Mouse (Mus musculus) MEL (cell line): ENCODE results near the gene Bicral.

Experiments
- CTCF ChIP-seq, 3 experiments: IDR thresholded peaks in 2 of 3; conservative IDR thresholded peaks in 1 of 3; 2 replicates each; pipeline ENCODE4 v1.5.1; 2011 to 2012; ENCODE audit warnings: low read length in 3 of 3, low read depth in 2 of 3, mild to moderate bottlenecking in 2 of 3, improper control_type of control experiment in 1 of 3, inconsistent platforms in 1 of 3, mixed read lengths in 1 of 3, moderate library complexity in 1 of 3; ENCODE audit not compliant: control insufficient read depth in 1 of 3, insufficient read depth in 1 of 3, poor library complexity in 1 of 3, severe bottlenecking in 1 of 3
- EP300 ChIP-seq, 2 experiments: IDR thresholded peaks; 2 replicates each; pipeline ENCODE4 v1.6.1; 2011; ENCODE audit warnings: improper control_type of control experiment in 2 of 2, low read length in 2 of 2, low read depth in 1 of 2, mild to moderate bottlenecking in 1 of 2
- HCFC1 ChIP-seq: IDR thresholded peaks from 2 replicates; pipeline ENCODE4 v1.6.1; 2012; ENCODE audit warnings: low read depth, mild to moderate bottlenecking, inconsistent platforms, low read length, improper control_type of control experiment, moderate library complexity
- MAX ChIP-seq: IDR thresholded peaks from 2 replicates; pipeline ENCODE4 v1.6.1; 2011; ENCODE audit warnings: low read length, improper control_type of control experiment
- TCF12 ChIP-seq: IDR thresholded peaks from 2 replicates; pipeline ENCODE4 v1.6.1; 2014; ENCODE audit warnings: low read depth, mild to moderate bottlenecking, inconsistent platforms, low read length, improper control_type of control experiment, moderate library complexity

GRCm38 (mm10) chr17:46832101-46832980 is 25.9 kb downstream of the Bicral start:
- TF ChIP-seq HCFC1 (no peak), MAX (no peak), EP300 (IDR thresholded peaks at IDR 0.05; ENCODE audit: low read depth in 1 of 2, low read length in 2 of 2) (no peak), TCF12 (no peak), CTCF (IDR thresholded peaks at IDR 0.05 in 2 of 3, conservative IDR thresholded peaks at IDR 0.05 in 1 of 3; ENCODE audit: control insufficient read depth in 1 of 3, insufficient read depth in 1 of 3, low read depth in 2 of 3, low read length in 3 of 3, poor library complexity in 1 of 3, severe bottlenecking in 1 of 3) (no peak)
